Mouse (Mus musculus) hindlimb bud, embryonic 11.5 days (tissue): Measurements from ENCODE around the gene Cel.
"Not testable (repeated sequence)": the region's sequence is repeated elsewhere in the genome, so short reads cannot be mapped to it uniquely, and the experiment has no call there.

Experiments
- DNase-seq: peaks from one replicate; pipeline ENCODE4 v3.0.0-alpha.2; 2012; ENCODE audit warnings: low read depth, low spot score; ENCODE audit errors: extremely low spot score

The Cel gene

DNA sequence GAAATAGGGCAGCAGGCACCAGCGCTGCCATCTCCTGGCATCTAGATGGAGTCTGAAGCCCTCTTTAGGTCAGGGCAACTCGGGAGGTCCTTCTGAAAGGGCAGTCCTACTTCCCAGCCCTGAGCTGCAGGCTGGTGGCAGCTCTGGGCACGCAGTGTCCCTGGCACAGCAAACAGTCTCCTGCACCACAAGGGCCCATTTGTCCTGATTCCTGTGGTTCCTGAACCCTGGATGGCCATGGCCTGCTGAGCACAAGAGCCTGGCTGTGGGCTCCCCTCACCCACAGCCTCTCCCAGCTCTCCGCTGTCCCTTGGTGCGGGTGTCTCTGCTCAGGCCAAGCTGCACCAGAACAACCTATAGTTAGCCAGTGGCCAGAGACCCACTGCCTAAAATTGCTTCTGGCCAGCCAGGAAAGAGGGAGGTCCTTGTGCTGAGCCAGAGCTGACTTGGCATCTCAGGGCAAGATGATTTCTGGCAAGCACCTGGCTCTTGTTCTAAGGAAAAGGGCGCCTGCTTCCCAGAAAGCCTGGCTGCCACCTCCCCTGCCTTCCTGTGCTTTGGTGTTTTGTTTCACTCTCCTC is 41.5 kb downstream of the Cel start:
- no peak for DNase-seq

DNA sequence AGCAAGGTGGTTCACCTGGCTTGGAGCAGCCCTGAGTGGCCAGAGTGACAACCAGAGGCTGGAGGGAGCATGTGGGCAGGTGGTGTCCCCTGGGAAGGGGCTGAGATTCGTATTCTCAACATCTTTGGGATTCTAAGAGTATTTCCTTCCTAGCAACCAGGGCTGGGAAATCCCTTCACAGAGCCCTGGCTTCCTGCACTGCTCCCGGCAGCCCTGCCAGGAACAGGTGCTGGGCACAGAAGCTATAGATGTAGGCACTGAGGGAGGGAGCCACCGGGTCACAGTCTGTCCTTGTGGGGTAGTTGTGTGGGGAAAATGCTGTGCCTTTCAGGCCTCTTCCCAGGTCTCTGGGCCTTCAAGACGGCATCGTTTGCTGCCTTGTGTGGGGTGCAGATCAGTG is 42.6 kb downstream of the Cel start:
- no peak for DNase-seq

DNA sequence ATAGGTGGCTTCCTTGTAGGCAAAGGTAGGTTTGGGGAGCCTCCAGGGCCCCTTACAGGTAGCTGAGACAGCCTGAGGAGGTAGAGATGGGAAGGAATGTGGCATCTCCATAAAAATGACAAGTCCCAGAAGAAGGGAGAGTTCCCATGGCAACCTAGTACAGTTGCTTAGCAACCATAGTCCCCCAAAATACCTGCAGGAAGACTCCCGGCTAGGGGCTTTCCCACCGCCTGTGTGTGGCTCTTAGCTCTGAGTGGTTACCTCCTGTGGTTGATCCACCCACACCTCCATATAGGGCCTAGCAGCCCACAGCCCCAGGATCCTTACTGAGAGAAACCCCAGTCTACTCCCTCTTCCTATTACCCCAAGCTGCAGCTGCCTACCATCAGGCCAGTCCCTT is 45.0 kb downstream of the Cel start:
- no peak for DNase-seq

DNA sequence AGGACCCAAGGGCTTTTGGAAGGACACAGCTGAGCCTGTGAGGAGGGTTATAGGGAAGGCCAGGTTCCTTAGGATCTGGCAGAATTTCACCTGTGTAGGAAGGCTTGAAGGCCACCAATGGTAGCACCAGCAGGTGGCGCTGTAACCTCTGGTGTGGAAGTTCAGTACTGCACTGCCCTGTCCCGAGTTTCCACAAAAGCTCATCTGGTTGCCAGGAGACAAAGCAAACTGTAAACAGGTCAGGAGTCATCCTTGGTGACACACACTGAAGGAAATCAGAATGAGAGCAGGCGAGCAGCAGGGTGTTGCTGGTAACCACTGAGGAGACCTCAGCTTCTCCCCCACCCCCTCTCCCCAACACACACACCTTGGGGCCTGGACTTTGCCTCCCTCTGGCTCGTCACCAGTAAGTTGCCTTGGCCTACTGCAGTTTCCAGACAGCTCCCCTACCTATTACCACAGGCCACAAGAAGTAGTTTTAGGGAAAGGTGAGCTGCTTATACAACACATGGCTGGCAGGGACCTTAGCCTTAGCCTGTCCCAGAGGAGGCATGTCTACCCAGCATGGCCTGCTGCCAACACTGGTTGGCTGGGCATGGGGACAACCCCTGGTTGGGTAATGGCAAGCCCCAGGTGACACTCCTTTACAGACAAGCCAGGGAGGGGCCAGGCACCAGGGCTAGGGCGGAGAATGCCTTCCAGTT is 45.8 kb downstream of the Cel start:
- DNase-seq: no peak

DNA sequence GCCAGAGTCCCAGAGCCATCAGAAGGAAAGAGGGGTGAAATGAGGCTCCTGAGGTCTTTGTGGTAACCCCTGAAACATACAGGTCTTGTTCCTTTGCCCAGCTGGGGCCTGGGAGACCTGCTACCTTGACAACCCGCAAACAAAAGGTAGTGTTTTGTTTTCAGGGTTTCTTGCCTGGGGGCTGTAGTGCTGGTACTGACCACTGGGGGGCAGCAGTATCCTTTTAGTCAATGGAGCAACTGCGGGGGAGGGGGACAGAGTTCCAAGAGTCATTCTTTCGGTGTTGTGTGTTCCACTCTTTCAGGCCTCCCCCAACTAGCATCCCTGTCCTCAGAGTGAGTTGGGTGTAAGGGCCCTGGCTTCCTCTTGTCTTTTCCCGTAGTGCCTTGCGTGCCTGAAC is 48.7 kb downstream of the Cel start:
- no peak for DNase-seq

DNA sequence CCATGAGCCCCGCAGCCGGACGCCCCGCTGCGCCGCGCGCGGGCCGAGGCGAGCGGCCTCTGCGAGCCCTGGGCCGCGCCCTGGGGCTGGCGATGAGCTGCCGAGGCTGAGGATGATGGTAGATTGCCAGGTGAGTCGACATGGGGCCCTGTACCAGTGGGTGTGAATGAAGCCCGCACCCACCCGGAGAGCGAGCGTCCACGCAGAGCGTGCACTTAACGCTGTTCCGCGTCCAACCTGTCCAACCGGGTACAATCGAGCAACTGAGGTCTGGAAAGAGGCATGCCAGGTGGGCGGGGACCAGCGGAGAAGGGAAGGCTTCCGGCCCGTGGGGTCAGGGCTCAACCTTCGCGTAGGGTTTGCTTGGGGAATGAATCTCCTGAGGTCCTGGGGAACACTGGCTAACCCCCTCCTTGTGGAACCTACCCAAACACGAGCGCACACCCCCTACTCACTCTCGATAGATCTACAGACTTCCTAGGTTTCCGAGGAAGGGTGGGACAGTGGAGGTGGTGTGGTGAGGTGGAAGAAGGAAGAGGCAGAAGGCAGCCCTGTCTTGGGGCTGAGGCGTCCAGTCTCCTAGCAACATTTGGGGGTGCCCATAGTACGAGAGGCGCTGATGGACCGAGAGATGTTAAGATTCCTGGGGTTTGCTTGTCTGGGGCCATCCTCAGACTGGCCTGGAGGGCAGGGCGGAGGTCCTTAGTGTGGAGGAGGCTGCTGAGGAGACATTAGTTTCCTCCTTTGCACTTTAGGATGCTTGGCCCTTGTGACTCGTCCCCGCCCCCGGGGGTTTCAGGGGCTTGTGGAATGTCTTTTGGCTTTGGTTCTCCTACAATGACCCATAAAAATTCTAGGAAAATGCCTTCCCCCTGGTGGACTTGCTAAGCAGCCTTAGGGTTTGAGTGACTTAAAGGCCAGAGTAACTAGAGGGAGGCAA is 49.5 kb downstream of the Cel start:
- DNase-seq: no peak

DNA sequence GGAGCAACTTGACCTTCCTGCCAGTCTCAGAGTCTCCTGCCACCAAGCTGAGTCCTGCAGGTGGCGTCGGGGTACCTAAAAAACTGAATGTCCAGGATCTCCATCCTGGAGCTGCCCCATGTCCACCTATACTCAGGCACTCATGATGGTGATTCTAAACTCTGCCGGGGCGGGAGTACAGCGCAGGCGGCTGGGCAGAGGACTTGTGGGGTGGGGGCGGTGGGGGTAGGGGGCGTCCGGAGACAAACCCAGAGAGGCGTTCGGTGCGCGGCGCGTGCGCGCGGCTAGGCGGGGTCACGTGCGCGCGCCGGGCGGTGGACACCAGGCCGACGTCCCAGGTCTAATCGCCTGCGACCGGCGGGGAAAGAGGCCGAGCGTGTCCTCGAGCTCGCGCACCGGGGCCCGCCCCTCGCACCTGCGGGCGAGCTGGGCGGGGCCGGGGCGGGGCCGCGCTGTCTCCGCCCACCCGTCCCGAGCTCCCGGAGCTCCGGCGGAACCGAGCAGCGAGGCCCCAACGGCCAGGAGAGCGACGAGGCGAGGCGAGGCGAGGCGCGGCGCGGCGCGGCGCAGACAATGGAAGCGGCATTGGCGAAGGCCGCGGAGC is 50.3 kb downstream of the Cel start, which contains the start of gene Ralgds:
Gene Ralgds, plus strand, starts transcription at position 328 of the 604 bp plus-strand sequence.
- no peak for DNase-seq

DNA sequence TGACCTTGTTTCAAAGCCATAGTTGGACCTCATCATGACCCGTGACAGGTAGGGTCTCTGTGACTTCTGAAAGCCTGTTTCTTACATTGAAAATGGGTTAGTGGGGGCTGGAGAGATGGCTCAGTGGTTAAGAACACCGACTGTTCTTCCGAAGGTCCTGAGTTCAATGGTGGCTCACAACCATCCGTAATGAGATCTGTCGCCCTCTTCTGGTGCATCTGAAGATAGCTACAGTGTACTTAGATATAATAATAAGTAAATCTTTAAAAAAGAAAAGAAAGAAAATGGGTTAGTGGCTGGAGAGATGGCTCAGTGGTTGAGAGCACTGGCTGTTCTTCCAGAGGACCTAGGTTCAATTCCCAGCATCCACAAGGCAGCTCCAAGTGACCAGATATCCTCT is 51.6 kb downstream of the Cel start:
- DNase-seq: not testable (repeated sequence)

DNA sequence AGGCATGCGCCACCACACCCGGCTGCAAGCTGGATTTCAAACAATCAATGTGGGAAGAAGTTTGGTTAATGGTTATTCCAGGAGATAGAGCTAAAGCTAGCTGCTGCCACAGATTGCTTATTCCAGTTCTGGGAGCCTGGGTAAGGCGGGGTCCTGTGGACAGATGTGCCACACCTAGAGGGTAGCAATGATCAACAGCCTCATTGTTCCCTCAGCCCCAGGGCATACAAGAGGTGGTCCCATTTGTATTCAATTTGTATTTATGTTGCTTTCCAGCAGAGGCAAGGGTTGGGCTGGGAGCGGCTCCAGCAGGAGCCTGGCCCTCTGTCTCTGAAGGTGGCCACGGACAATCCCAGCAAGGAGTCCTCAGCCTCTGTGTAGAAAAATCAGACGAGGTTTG is 56.9 kb downstream of the Cel start:
- no peak for DNase-seq

DNA sequence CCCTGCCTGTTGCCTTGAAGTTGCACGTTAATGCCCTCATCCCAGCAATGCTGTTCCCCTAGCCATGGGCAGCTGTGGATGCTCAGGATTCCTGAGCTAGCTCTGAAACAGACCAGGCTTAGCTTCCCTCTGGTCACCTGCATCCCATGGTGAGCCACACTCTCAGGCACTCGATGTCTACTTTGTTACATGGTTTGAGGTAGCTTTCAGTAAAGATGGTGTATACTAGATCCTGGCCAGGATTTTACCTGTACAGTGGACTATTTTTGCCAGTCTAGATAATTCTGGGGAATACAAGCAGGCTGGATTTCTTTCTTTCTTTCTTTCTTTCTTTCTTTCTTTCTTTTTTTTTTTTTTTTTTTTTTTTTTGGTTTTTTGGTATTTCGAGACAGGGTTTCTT is 57.4 kb downstream of the Cel start, which contains the start of gene Gm10134:
Gene Gm10134, plus strand, starts transcription at position 301 of the 400 bp plus-strand sequence.
- no peak for DNase-seq
